Mouse (Mus musculus): ENCODE results near the gene Tmem171.

The Tmem171 gene

DNA sequence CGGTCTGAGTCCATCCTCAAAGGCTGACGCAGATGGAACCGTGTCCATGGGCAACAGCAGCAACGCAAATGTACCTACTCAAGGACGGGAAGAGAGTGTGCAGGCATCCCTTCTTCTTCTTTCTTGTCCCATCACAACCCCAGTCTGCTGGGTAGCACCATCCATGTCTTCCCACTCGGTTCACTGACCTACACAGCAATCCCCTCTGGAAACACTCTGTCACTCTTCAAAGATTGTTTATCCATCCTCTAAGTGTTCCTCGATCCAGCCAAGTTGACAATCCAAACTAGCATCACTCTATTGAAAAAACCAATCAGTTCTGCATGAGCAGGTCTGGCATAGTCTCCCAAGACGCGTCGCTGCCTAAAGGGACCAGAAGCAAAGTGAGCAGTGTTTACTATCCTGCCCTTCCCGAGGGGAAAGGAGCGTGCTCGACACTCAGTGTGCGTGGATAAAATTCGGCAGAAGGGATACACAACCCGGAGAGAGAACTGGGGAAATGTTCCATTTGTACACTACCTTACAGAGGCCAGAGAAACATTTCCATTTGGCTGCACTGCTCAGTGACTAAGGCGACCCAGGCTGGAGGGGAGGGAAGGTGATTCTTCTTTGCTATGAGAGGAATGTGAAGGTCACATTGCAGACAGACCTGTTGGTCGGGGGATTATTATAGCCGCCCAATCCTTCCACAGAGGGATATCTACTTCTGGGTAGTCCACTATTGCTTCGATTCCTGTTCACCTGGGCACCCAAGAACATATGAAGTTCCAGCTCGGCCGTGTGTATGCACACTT, 46.7 kb downstream of the Tmem171 start:
- DNase-seq (ENCODE audit: low read depth, low spot score) = no peak

DNA sequence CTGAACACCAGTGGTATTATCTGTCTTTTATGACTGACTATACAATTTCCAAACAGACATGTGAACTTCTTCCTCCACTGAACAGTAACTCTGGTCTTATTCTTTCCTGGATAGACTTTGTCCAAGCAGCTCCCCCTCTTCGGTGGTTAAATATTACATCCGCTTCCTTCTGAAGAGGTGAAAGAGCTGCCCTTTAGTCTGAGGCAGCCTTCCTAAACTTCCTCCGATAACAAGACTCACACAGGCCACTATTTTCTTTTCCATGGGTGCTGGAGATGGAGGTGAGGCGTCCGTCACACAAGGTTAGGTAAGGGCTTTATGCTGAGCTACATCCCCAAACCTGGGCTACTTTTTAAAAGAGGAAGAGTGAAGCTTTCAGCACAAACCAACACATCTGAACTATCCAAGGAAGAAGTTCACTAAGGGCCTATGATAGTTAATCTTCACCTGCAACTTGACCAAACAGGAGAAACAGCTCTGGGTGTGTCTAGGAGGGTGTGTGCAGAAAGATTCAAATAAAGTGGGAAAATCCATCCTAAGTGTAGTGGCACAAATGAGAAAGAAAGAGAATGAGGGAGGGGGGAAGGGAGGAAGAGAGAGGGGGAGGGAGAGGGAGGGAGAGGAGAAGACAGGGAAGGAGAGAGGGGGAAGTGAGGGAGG, 56.0 kb downstream of the Tmem171 start:
- DNase-seq (ENCODE audit: low read depth, low spot score) = no peak

DNA sequence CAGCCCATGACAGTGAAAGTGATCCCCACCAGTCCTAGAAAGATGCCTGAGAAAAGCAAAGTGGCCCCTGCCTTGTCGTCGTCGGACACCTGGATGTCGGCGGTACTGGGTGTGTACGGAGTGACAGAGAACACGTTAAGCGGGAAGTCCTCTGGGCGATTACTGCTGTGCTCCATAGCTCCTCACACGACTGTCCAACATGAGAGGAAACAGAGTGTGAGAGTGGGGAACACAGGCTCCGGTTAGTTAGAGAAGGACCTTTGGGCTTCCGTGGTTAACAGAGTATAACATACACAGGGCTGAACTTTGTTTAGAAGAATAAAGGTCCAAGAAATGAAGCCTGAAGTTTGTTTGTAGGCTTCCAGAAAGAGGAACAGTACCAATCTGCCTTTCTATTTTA, 57.5 kb downstream of the Tmem171 start, which contains the start of gene Tmem174:
Gene Tmem174, minus strand, starts transcription at position 266 of the 400 bp plus-strand sequence.
- DNase-seq (ENCODE audit: low read depth, low spot score) = no peak

DNA sequence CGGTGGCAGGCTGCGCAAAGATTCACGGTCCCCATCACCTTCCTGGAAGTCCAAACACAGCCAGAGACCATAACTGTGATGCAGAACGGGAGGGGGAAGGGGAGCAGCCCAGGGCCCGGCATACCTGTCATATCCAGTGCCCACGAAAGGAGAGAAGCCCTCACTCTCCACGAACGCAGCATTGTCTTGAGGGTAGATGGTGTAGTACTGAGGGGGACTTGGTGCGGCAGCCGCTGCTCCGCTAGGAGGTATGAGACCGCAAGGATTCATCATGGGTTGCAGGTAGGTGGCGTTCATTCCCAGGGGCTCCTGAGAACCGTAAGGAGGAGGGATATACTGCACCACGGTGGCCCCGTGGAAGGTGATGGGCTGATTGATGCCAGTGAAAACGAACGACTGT, 58.1 kb downstream of the Tmem171 start:
- no peak for DNase-seq (ENCODE audit: low read depth, low spot score)

Data from embryo, embryonic 11.5 days (tissue).